Mouse (Mus musculus): ENCODE measurements around the gene Cntnap1. TPM values are rescaled to one million over a fixed set of nuclear protein-coding genes. Genes with fewer than 3 reads are reported as not detected.

Gene Cntnap1
- total RNA-seq, 2 experiments from 2014 or later: 1.2 to 1.6 TPM

- DNase-seq: no peak
- Histone ChIP-seq H3K27ac (no peak overlapping the region; the same call in 1 of the 2 replicates), H3K4me3 (peak overlapping the region; percentile 61)
- no peak for TF ChIP-seq CTCF (IDR thresholded peaks at IDR 0.05)
- intact Hi-C loops (cut with DNase I): loop anchor here (5.0 kb wide), 2 partner anchors 93 to 283 kb away; partner anchors contain the start of gene Coasy
Measured at GRCm38 (mm10) chr11:101175636-101176116, 5.4 kb downstream of the Cntnap1 start.

- H3K4me3 ChIP-seq: peak overlapping the region; percentile 61
- peak; percentile 72 for DNase-seq
- H3K27ac ChIP-seq: peak overlapping the region; percentile 28
- intact Hi-C loops (cut with DNase I): loop anchor here (5.0 kb wide), 2 partner anchors 94 to 284 kb away; partner anchors contain the start of gene Coasy
- peak; percentile 59 for TF ChIP-seq CTCF (IDR thresholded peaks at IDR 0.05)
Measured at GRCm38 (mm10) chr11:101176117-101176691, 5.9 kb downstream of the Cntnap1 start.

- H3K4me3 ChIP-seq: peak overlapping the region; percentile 61
- TF ChIP-seq CTCF (IDR thresholded peaks at IDR 0.05): peak; percentile 71
- H3K27ac ChIP-seq: no peak overlapping the region
- DNase-seq: peak; percentile 70
- intact Hi-C loops (cut with DNase I): loop anchor here (5.0 kb wide), 2 partner anchors 95 to 285 kb away; partner anchors contain the start of gene Coasy
Measured at GRCm38 (mm10) chr11:101176933-101177773, 6.8 kb downstream of the Cntnap1 start.

DNA sequence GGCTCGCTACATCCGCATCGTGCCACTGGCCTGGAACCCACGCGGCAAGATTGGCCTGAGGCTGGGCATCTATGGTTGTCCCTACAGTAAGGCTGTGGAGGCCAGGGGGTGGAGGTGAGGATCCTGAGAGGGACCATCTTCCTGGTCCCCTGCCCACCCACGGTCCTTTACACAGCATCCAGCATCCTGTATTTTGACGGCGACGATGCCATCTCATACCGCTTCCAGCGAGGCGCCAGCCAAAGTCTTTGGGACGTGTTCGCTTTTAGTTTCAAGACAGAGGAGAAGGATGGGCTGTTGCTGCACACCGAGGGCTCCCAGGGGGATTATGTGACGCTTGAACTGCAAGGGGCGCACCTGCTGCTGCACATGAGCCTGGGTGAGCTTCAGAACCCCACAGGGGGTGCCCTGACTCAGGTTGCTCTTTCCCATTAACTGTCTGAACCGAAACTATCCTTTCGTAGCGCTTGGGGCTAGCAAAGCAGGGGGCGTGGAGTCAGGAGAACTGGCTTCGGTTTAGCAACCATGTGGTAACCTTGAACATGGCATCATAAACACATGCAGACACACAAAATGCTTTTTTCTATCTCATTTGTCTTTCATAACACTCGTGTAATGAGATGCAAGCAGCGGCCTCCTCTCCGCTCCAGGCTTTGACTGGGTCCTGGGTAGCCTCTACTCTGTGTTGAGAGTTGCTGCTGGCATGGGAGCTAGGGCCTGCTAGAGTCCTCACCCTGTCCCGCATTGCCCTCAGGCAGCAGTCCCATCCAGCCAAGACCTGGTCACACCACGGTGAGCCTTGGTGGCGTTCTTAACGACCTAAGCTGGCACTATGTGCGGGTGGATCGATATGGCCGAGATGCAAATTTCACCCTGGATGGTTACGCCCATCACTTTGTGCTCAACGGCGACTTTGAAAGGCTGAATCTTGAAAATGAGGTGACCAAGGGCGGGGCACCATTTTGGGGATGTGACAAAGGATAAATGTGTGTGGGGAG is 8.0 kb downstream of the Cntnap1 start:
- no peak for TF ChIP-seq CTCF (IDR thresholded peaks at IDR 0.05)
- Histone ChIP-seq H3K4me3 (no peak overlapping the region), H3K27ac (no peak overlapping the region)
- DNase-seq: no peak
- intact Hi-C loops (cut with DNase I): loop anchor here (5.0 kb wide), 2 partner anchors 96 to 286 kb away; partner anchors contain the start of gene Coasy

GRCm38 (mm10) chr11:101179306-101179705 is 9.0 kb downstream of the Cntnap1 start:
- no peak for DNase-seq
- intact Hi-C loops (cut with DNase I): loop anchor here (5.0 kb wide), 2 partner anchors 97 to 287 kb away; partner anchors contain the start of gene Coasy
- no peak overlapping the region for H3K4me3 ChIP-seq
- no peak for TF ChIP-seq CTCF (IDR thresholded peaks at IDR 0.05)
- H3K27ac ChIP-seq: no peak overlapping the region

DNA sequence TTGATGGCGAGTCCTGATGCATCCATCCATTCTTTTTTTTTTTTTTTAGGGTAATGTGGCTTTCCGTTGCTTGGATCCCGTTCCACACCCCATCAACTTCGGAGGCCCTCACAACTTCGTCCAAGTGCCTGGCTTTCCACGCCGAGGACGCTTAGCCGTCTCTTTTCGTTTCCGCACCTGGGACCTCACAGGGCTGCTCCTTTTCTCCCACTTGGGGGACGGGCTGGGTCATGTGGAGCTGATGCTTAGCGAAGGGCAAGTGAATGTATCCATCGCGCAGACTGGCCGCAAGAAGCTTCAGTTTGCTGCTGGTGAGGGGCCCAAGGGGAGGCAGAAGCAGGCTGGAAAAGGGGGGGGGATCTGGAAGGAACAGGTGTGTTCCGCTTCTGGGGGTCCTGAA is 9.9 kb downstream of the Cntnap1 start:
- Histone ChIP-seq H3K4me3 (no peak overlapping the region), H3K27ac (no peak overlapping the region)
- DNase-seq: no peak
- no peak for TF ChIP-seq CTCF (IDR thresholded peaks at IDR 0.05)
- intact Hi-C loops (cut with DNase I): no loop called here

- Histone ChIP-seq H3K27ac (no peak overlapping the region), H3K4me3 (no peak overlapping the region)
- DNase-seq: peak; percentile 80
- peak; percentile 83 for TF ChIP-seq CTCF (IDR thresholded peaks at IDR 0.05)
- intact Hi-C loops (cut with DNase I): no loop called here
Measured at GRCm38 (mm10) chr11:101180846-101181740, 10.8 kb downstream of the Cntnap1 start.

DNA sequence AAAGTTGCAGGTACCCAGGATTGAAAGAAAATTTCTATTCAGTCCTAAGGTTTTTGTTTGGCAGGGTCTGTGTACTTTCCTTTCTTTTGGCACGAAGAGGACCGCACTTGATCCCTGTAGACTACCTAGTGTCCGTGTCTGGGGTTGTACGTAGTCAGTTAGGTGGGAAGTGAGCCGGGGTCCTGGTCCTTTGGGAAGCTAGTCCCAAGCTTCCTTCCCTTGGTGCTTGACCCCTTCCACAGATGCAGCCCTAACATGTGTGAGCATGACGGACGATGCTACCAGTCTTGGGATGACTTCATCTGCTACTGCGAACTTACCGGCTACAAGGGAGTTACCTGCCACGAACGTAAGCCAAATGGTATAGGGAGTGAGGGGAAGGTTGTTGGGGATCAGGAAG is 11.6 kb downstream of the Cntnap1 start:
- intact Hi-C loops (cut with DNase I): no loop called here
- no peak overlapping the region for H3K4me3 ChIP-seq
- no peak for DNase-seq
- H3K27ac ChIP-seq: no peak overlapping the region
- no peak for TF ChIP-seq CTCF (IDR thresholded peaks at IDR 0.05)

- no peak overlapping the region for H3K27ac ChIP-seq
- H3K4me3 ChIP-seq: no peak overlapping the region
- no peak for DNase-seq
- TF ChIP-seq CTCF (IDR thresholded peaks at IDR 0.05): no peak
- intact Hi-C loops (cut with DNase I): no loop called here
Measured at GRCm38 (mm10) chr11:101182771-101183517, 12.6 kb downstream of the Cntnap1 start.

DNA sequence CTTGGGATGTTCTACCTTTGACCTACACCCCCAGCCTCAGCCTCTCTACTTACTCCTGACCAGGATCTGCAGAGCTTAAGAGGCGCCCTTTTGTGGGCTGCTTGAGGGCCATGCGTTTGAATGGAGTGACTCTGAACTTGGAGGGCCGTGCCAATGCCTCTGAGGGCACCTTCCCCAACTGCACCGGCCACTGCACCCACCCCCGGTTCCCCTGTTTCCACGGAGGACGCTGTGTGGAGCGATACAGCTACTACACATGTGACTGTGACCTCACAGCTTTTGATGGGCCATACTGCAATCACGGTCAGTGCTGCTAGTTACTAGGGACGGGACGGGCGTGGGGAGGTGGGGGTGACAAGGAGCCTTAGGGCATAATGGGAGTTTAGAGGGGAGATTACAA is 14.7 kb downstream of the Cntnap1 start:
- H3K27ac ChIP-seq: no peak overlapping the region
- no peak for DNase-seq
- intact Hi-C loops (cut with DNase I): no loop called here
- TF ChIP-seq CTCF (IDR thresholded peaks at IDR 0.05): no peak
- H3K4me3 ChIP-seq: no peak overlapping the region

Measured in gastrocnemius, adult 2 months (tissue).